Mouse (Mus musculus) kidney, postnatal 0 days (tissue): ENCODE data around the gene Fgfrl1. TPM values are rescaled to one million over a fixed set of nuclear protein-coding genes. Genes with fewer than 3 reads are reported as not detected.

Experiments used
- ATAC-seq: fragments of 200-750 bp; cut with Nextera tagmentation; replicated peaks from 2 replicates; pipeline ENCODE4 v1.8.0; 2017; ENCODE audit warnings: low read depth, moderate number of reproducible peaks, moderate TSS enrichment, moderate library complexity; ENCODE audit not compliant: low FRiP score
- DNase-seq: peaks from one replicate; pipeline ENCODE4 v3.0.0-alpha.2; 2016; ENCODE audit warnings: low spot score
- H3K27ac ChIP-seq: fragments of 300-500 bp; sonication (generic); 2 replicates; pipeline ENCODE4 v1.5.1; 2014; ENCODE audit warnings: mild to moderate bottlenecking
- H3K27me3 ChIP-seq: fragments of 300-500 bp; sonication (generic); 2 replicates; pipeline ENCODE4 v1.6.1; 2014; ENCODE audit warnings: low read length, mixed read lengths; ENCODE audit not compliant: insufficient read depth
- H3K36me3 ChIP-seq: fragments of 300-500 bp; sonication (generic); 2 replicates; pipeline ENCODE4 v1.6.1; 2014; ENCODE audit warnings: low read length, mixed read lengths; ENCODE audit not compliant: insufficient read depth
- H3K4me1 ChIP-seq: fragments of 300-500 bp; sonication (generic); replicated peaks from 2 replicates; pipeline ENCODE4 v1.6.1; 2014; ENCODE audit warnings: antibody characterized with exemption, low read length, mixed read lengths; ENCODE audit not compliant: insufficient read depth
- H3K4me2 ChIP-seq: fragments of 300-500 bp; sonication (generic); 2 replicates; pipeline ENCODE4 v1.6.1; 2014; ENCODE audit warnings: mild to moderate bottlenecking, low read length, moderate library complexity, mixed read lengths
- H3K4me3 ChIP-seq: fragments of 300-500 bp; sonication (generic); replicated peaks from 2 replicates; pipeline ENCODE4 v1.5.1; 2014; ENCODE audit warnings: low read depth, low read length
- H3K9ac ChIP-seq: fragments of 300-500 bp; sonication (generic); 2 replicates; pipeline ENCODE4 v1.6.1; 2014; ENCODE audit warnings: low read depth, low read length
- H3K9me3 ChIP-seq: fragments of 300-500 bp; sonication (generic); replicated peaks from 2 replicates; pipeline ENCODE4 v1.6.1; 2016; ENCODE audit warnings: low read length, inconsistent platforms, mixed read lengths
- CTCF ChIP-seq: IDR thresholded peaks from 2 replicates; pipeline ENCODE4 v1.5.1; 2016; ENCODE audit warnings: antibody characterized with exemption, low read depth, mild to moderate bottlenecking, moderate library complexity
- WGBS: fragments of 180-500 bp; shearing (Covaris S2); extraction: QIAGEN DNeasy Blood & Tissue Kit; methylation state at CpG from one replicate; pipeline ENCODE4 v1.1.7; 2014; 5-methylcytosine and 5-hydroxymethylcytosine counted together
- polyA plus RNA-seq: library from polyadenylated mRNA; unstranded; fragments of >200 nt; fragmentation: Nextera tagmentation; extraction: Ambion mirVana; gene quantifications from 2 replicates; pipeline ENCODE4 v1.2.1, GENCODE M21; 2015

Fgfrl1 gene
- polyA plus RNA-seq, 1 experiment from 2014 or later, result 25.1 TPM

GRCm38 (mm10) chr5:108670785-108671184 lies 21.4 kb upstream of the Fgfrl1 start:
- H3K4me2 ChIP-seq, result no peak overlapping the region
- no peak overlapping the region for H3K9ac ChIP-seq
- no peaks in the 10 kb centered on the region for H3K9me3 ChIP-seq
- no peak overlapping the region for H3K4me3 ChIP-seq
- ATAC-seq (0 out of 2 replicates have a peak, but pooled peaks have one; percentile 21), DNase-seq (peak; percentile 54)
- H3K36me3 ChIP-seq, result 0 out of 2 replicates have a peak, but pooled peaks cover 12% of the 10 kb centered on the region
- peaks cover 11% of the 10 kb centered on the region for H3K4me1 ChIP-seq
- peak; percentile 72 for TF ChIP-seq CTCF
- no peaks in the 10 kb centered on the region for H3K27me3 ChIP-seq
- H3K27ac ChIP-seq, result no peak overlapping the region

GRCm38 (mm10) chr5:108671757-108672156 lies 20.4 kb upstream of the Fgfrl1 start:
- Histone ChIP-seq H3K27ac (no peak overlapping the region), H3K27me3 (no peaks in the 10 kb centered on the region), H3K9me3 (no peaks in the 10 kb centered on the region), H3K4me2 (no peak overlapping the region), H3K9ac (no peak overlapping the region), H3K4me3 (no peak overlapping the region), H3K36me3 (0 out of 2 replicates have a peak, but pooled peaks cover 12% of the 10 kb centered on the region), H3K4me1 (peaks cover 13% of the 10 kb centered on the region)
- ATAC-seq (no peak), DNase-seq (no peak)
- 0 out of 2 replicates have a peak, but pooled peaks have one; percentile 16 for TF ChIP-seq CTCF
- 94% methylated on average over 12 of the region's 12 CpGs for WGBS

DNA sequence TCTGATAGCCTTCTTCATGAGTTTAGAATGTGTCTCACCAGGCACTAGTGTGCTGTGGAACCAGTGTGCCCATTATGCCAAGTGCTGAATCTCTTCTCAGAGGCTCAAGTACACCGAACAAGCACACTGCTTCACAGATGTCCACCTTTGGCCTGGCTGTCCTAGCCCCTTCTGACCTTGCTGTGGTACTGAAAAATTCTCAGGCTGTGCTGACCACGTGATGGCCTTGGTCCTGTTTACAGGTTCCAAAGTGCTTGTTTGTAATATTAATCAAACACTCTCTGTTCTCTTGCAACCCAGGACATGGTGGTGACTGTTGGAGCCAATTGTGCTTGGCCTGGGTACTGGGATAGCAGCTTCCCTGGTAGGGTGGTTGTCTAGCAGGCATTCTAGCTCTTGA lies 17.6 kb upstream of the Fgfrl1 start:
- no peaks in the 10 kb centered on the region for H3K27me3 ChIP-seq
- WGBS, result 90% methylated on average over 2 of the region's 2 CpGs
- no peak overlapping the region for H3K9ac ChIP-seq
- no peak overlapping the region for H3K4me2 ChIP-seq
- no peak for TF ChIP-seq CTCF
- peaks cover 17% of the 10 kb centered on the region for H3K4me1 ChIP-seq
- H3K36me3 ChIP-seq, result 0 out of 2 replicates have a peak, but pooled peaks cover 12% of the 10 kb centered on the region
- DNase-seq (no peak), ATAC-seq (0 out of 2 replicates have a peak, but pooled peaks have one; percentile 14)
- no peaks in the 10 kb centered on the region for H3K9me3 ChIP-seq
- H3K4me3 ChIP-seq, result no peak overlapping the region
- peak overlapping the region; percentile 60; the same call in 1 of the 2 replicates for H3K27ac ChIP-seq

- Histone ChIP-seq H3K36me3 (0 out of 2 replicates have a peak, but pooled peaks cover 12% of the 10 kb centered on the region), H3K27ac (peak within 1 kb of the TSS; percentile 60; the same call in 1 of the 2 replicates), H3K4me2 (no peak within 1 kb of the TSS), H3K9ac (no peak within 1 kb of the TSS), H3K4me3 (no peak within 1 kb of the TSS), H3K4me1 (peaks cover 13% of the 10 kb centered on the region; the same call in 1 of the 2 replicates), H3K27me3 (no peaks in the 10 kb centered on the region), H3K9me3 (no peaks in the 10 kb centered on the region)
- no peak for DNase-seq
- peak; percentile 56 for ATAC-seq
- WGBS, result 59% methylated on average over 9 of the region's 9 CpGs
- TF ChIP-seq CTCF, result no peak
These were observed 16.8 kb upstream of the Fgfrl1 start, which contains the start of gene Slc26a1 for GRCm38 (mm10) chr5:108675251-108675816. Slc26a1 (minus strand) TSS chr5:108675569.

GRCm38 (mm10) chr5:108676772-108677498 lies 15.2 kb upstream of the Fgfrl1 start:
- Histone ChIP-seq H3K27ac (peak overlapping the region; percentile 64; the same call in 1 of the 2 replicates), H3K9me3 (no peaks in the 10 kb centered on the region), H3K4me1 (peaks cover 13% of the 10 kb centered on the region; the same call in 1 of the 2 replicates), H3K9ac (peak overlapping the region; percentile 54), H3K36me3 (0 out of 2 replicates have a peak, but pooled peaks cover 8% of the 10 kb centered on the region), H3K4me2 (peak overlapping the region; percentile 54), H3K27me3 (no peaks in the 10 kb centered on the region), H3K4me3 (peak overlapping the region; percentile 21)
- ATAC-seq, result peak; percentile 49
- peak; percentile 54 for DNase-seq
- peak; percentile 9; the same call in 1 of the 2 replicates for TF ChIP-seq CTCF
- 11% methylated on average over 5 of the region's 5 CpGs for WGBS

DNA sequence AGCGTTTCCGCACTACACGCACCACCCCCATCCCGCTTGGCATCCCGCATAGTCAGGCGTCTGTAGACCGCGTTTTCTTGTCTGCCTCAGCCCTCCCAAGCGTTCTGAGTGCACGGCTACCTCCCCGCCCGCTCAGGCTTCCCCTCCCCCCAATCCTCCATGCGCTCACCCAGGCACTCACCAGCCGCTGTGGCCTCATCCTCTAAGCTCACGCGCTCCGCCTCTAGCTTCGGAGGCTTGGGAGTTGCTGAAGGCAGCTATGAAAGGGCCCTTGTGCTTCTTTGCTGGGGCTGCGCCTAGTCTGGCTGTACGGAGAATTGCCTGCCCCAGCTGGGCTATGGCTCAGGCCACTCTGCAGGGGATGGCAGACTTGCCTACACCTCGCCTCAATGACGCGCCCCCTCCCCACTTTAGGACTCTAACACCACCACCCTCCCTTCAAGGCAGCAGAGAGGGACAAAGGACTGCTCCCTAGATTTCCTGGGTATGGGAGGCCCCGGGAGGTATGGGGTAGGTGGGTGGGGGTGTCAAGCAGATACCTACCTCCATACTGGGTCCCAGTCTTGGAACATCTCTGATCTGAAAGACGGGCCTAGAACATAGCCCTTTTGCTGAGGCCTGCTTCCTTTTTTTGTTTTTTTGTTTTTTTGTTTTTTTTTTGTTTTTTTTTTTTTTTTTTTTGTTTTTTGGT lies 14.4 kb upstream of the Fgfrl1 start:
- WGBS, result 5% methylated on average over 25 of the region's 25 CpGs
- Histone ChIP-seq H3K27me3 (no peaks in the 10 kb centered on the region), H3K4me3 (peak overlapping the region; percentile 21), H3K9me3 (no peaks in the 10 kb centered on the region), H3K4me2 (peak overlapping the region; percentile 54), H3K9ac (peak overlapping the region; percentile 54), H3K4me1 (peaks cover 13% of the 10 kb centered on the region; the same call in 1 of the 2 replicates), H3K27ac (peak overlapping the region; percentile 64), H3K36me3 (0 out of 2 replicates have a peak, but pooled peaks cover 3% of the 10 kb centered on the region)
- TF ChIP-seq CTCF, result no peak
- DNase-seq (peak; percentile 81), ATAC-seq (peak; percentile 52)
